In genomic region chr5:147331547-147331946, GRCm38 (mm10) we compare ENCODE assay signal across 8 mouse cellular contexts. TPM values are rescaled to one million over a fixed set of nuclear protein-coding genes. Genes with fewer than 3 reads are reported as not detected.
DNase-seq lines count a peak whose midpoint lies in the region; ATAC-seq lines count a peak whose summit lies in the region.

No protein-coding gene starts in this region.

- H3K4me1 ChIP-seq in midbrain, embryonic 10.5 days = peaks cover 5% of the 10 kb centered on the region
- no peaks in the 10 kb centered on the region for H3K4me1 ChIP-seq in midbrain, embryonic 15.5 days

- DNase-seq in cerebellum, adult 11 months = peak; percentile 10
- DNase-seq in midbrain, embryonic 10.5 days (ENCODE audit: low spot score) = peak; percentile 49
- peak; percentile 15 for DNase-seq in cerebellum, adult 11-12 months
- DNase-seq in heart, postnatal 10 days = peak; percentile 29 to 55
- DNase-seq in lung, postnatal 25 days (ENCODE audit: low spot score) = peak; percentile 28
- DNase-seq in testis, postnatal 10 days (ENCODE audit: low spot score) = peak; percentile 82

- no peaks in the 10 kb centered on the region for H3K9me3 ChIP-seq in midbrain, embryonic 10.5 days (replicated peaks)
- H3K9me3 ChIP-seq in midbrain, embryonic 15.5 days = no peaks in the 10 kb centered on the region

- no peak overlapping the region for H3K9ac ChIP-seq in midbrain, embryonic 15.5 days

- 41% methylated on average over 2 of the region's 2 CpGs for WGBS in midbrain, embryonic 10.5 days
- 46% methylated on average over 2 of the region's 2 CpGs for WGBS in midbrain, embryonic 15.5 days

- H3K4me3 ChIP-seq in midbrain, embryonic 10.5 days = no peak overlapping the region
- H3K4me3 ChIP-seq in midbrain, embryonic 15.5 days = no peak overlapping the region

- ATAC-seq in cerebellum, adult (ENCODE audit: insufficient number of reproducible peaks, low FRiP score, low TSS enrichment) = no peak
- ATAC-seq in midbrain, embryonic 15.5 days (replicated peaks) = no peak

- no peak overlapping the region for H3K4me2 ChIP-seq in midbrain, embryonic 15.5 days

- no peak overlapping the region for H3K27ac ChIP-seq in midbrain, embryonic 10.5 days (replicated peaks)
- H3K27ac ChIP-seq in midbrain, embryonic 15.5 days = no peak overlapping the region

- no peaks in the 10 kb centered on the region for H3K27me3 ChIP-seq in midbrain, embryonic 10.5 days (ENCODE audit: low read depth, poor library complexity, severe bottlenecking)
- H3K27me3 ChIP-seq in midbrain, embryonic 15.5 days (replicated peaks) = 0 out of 2 replicates have a peak, but pooled peaks cover 3% of the 10 kb centered on the region

- intact Hi-C loops in heart, postnatal 10 days (cut with DNase I) = loop anchor here (10.0 kb wide), 1 partner anchor 193 kb away; no protein-coding TSS in a partner anchor

- H3K36me3 ChIP-seq in midbrain, embryonic 10.5 days = no peaks in the 10 kb centered on the region
- no peaks in the 10 kb centered on the region for H3K36me3 ChIP-seq in midbrain, embryonic 15.5 days (replicated peaks)

RNA-seq across cellular contexts. Expression of gene Urad, which starts 9.3 kb away (rescaled TPM):
- not detected in 2 replicates for polyA plus RNA-seq in midbrain, embryonic 10.5 days (2016; fragmentation: Nextera tagmentation; extraction: Ambion mirVana)
- not detected in 2 replicates for polyA plus RNA-seq in midbrain, embryonic 15.5 days (2015; fragmentation: Nextera tagmentation; extraction: Ambion mirVana)
- not detected for total RNA-seq in heart, postnatal 10 days (2021)

RNA-seq across cellular contexts. Expression of gene Cdx2, which starts 24.5 kb away (rescaled TPM):
- polyA plus RNA-seq in midbrain, embryonic 10.5 days (2016; fragmentation: Nextera tagmentation; extraction: Ambion mirVana) = not detected in 2 replicates
- polyA plus RNA-seq in midbrain, embryonic 15.5 days (2015; fragmentation: Nextera tagmentation; extraction: Ambion mirVana) = not detected in 2 replicates
- total RNA-seq in heart, postnatal 10 days (2021) = not detected

Comparison
In these comparisons a context has a peak if more than half of its experiments do, and no peak if none do; other contexts are left out.
1. DNase-seq: peak in every context shown above with its lines; median percentile 82 in testis, postnatal 10 days; 49 in midbrain, embryonic 10.5 days; 42 in heart, postnatal 10 days; 28 in lung, postnatal 25 days; 15 in cerebellum, adult 11-12 months; 10 in cerebellum, adult 11 months.